Mouse (Mus musculus) layer of hippocampus, adult 6 months (tissue): ENCODE results near the gene Sertad3. TPM values are rescaled to one million over a fixed set of nuclear protein-coding genes. Genes with fewer than 3 reads are reported as not detected.

Source experiments
- long read RNA-seq, 2 experiments: library from polyadenylated mRNA; unstranded; transcript quantifications; one replicate each; pipeline ENCODE4 v2.0.0; 2019 to 2020
- polyA plus RNA-seq: library from polyadenylated mRNA; unstranded; fragments of <200 nt; fragmentation: Nextera tagmentation; gene quantifications from 2 replicates; pipeline ENCODE4 v1.2.3, GENCODE M21; 2021

Gene Sertad3
- 3.2 and 4.1 TPM in 2 replicates for polyA plus RNA-seq
- long read RNA-seq, experiment 1, transcript Sertad3-201 (2 exons, 1,329 nt): major isoform, 5 of 5 reads
- long read RNA-seq, experiment 1, partial matches to known transcripts: 0 of 5 reads
- long read RNA-seq, experiment 1, other reads (novel, unspliced or antisense): 0 of 5 reads
- long read RNA-seq, experiment 2, transcript Sertad3-201 (2 exons, 1,329 nt): major isoform, 13 of 16 reads
- long read RNA-seq, experiment 2, partial matches to known transcripts: 0 of 16 reads
- long read RNA-seq, experiment 2, other reads (novel, unspliced or antisense): 3 of 16 reads

GRCm38 (mm10) chr7:27473156-27473834, at the start of gene Sertad3:
Sertad3 (plus strand) TSS chr7:27473768.

DNA sequence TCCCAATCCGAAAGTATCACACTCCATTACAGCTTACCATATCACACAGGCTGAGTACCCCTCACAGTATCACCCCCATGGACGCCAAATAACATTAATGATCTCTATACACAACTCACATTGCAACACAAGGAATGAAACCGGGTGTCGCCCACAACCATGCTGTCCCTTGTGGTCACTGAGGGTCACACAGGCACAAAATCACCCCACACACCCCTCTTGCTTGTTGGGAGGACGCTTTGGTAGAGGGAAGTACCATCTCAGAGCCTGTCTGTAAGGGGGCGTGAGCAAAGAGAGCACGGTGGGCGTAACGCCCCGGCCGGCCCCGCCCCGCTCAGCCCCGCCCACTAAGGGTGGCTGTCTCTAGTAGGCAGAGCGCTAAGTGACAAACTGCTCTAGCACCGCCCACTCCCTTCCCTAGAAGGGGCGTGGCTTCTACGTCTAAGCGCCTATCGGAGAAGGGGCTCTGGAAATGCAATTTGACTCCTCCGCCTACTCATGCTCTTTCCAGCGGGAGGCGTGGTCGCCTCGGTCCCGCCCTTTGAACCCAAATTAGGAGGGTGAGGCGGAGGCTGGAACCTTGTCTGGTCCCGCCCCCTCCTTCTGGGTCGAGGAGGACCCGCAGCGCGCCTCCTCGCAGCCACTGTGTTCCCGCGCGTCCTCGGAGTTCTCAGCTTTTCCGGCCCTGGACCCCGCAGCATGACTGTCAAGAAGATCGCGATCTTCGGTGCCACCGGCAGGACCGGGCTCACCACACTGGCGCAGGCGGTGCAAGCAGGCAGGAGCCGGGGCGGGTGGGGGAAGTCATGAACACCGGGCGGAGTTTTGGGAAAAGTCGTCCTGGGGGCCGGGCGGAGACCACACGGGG, 25.9 kb upstream of the Sertad3 start, which contains the start of the genes Sptbn4 and Blvrb:
TSS of gene Sptbn4 (minus strand) at position 268 of the 868 bp plus-strand sequence.
TSS of gene Blvrb (plus strand) at position 560 of the 868 bp plus-strand sequence.

GRCm38 (mm10) chr7:27486770-27487697, 13.5 kb downstream of the Sertad3 start, which contains the start of gene Sertad1:
Sertad1 (plus strand) TSS chr7:27486910.

GRCm38 (mm10) chr7:27499036-27499435, 25.5 kb downstream of the Sertad3 start, which contains the start of gene Prx:
Prx (plus strand) TSS chr7:27499324.

DNA sequence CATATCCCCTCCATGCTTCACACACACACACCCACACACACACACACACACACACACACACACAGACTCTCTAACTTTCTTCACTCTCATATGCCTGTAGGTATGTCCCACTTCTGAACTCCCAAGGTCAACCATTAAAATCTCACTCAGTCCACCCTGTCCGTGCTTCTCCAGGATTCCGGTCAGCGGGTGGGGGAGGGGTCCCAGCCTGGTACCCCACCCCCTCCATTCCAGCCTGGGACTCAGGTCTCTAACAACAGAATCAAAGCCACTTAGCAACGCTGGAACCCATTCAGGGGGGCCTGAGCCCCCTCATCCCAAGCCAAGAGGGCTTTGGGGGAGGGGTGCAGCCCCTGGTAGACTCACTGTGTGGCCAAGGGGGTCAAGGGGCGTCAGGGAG, 49.4 kb downstream of the Sertad3 start, which contains the start of gene Hipk4:
TSS of gene Hipk4 (plus strand) at position 301 of the 400 bp plus-strand sequence.

Other genes starting within 250 kb of the Sertad3 start
- 0.89 and 0.93 TPM in 2 replicates for gene Itpkc, start 245.1 kb upstream of the Sertad3 start, polyA plus RNA-seq
- gene Coq8b, start 240.7 kb upstream of the Sertad3 start, polyA plus RNA-seq: 11.0 and 11.7 TPM in 2 replicates
- 8.9 and 9.6 TPM in 2 replicates for gene Numbl, start 215.3 kb upstream of the Sertad3 start, polyA plus RNA-seq
- 13.3 and 18.2 TPM in 2 replicates for gene Ltbp4, start 136.1 kb upstream of the Sertad3 start, polyA plus RNA-seq
- 2.9 and 3.8 TPM in 2 replicates for gene Shkbp1, start 117.7 kb upstream of the Sertad3 start, polyA plus RNA-seq
- gene Gm20479, start 116.3 kb upstream of the Sertad3 start, polyA plus RNA-seq: not detected in 2 replicates
- gene Sptbn4, start 26.1 kb upstream of the Sertad3 start, polyA plus RNA-seq: 2.6 and 2.7 TPM in 2 replicates
- gene Blvrb, start 25.8 kb upstream of the Sertad3 start, polyA plus RNA-seq: 41.8 and 47.3 TPM in 2 replicates
- gene Sertad1, start 13.1 kb downstream of the Sertad3 start, polyA plus RNA-seq: 10.4 and 13.1 TPM in 2 replicates
- 0.05 and 0.15 TPM in 2 replicates for gene Prx, start 25.6 kb downstream of the Sertad3 start, polyA plus RNA-seq
- 7.2 and 14.8 TPM in 2 replicates for gene Hipk4, start 49.5 kb downstream of the Sertad3 start, polyA plus RNA-seq
- 471 and 602 TPM in 2 replicates for gene Pld3, start 79.5 kb downstream of the Sertad3 start, polyA plus RNA-seq
- gene 2310022A10Rik, start 79.5 kb downstream of the Sertad3 start, polyA plus RNA-seq: 13.2 and 14.3 TPM in 2 replicates
- gene Akt2, start 117.8 kb downstream of the Sertad3 start, polyA plus RNA-seq: 106 and 111 TPM in 2 replicates
- 37.4 and 60.6 TPM in 2 replicates for gene Ttc9b, start 180.1 kb downstream of the Sertad3 start, polyA plus RNA-seq
- 9.6 and 9.7 TPM in 2 replicates for gene Map3k10, start 200.8 kb downstream of the Sertad3 start, polyA plus RNA-seq
- gene Zfp607b, start 215.6 kb downstream of the Sertad3 start, polyA plus RNA-seq: 2.6 and 4.0 TPM in 2 replicates